Mouse (Mus musculus): Measurements from ENCODE around the gene Prkar1a. TPM values are rescaled to one million over a fixed set of nuclear protein-coding genes. Genes with fewer than 3 reads are reported as not detected.

Gene Prkar1a
- polyA plus RNA-seq, 1 experiment from 2014 or later: 475 TPM

DNA sequence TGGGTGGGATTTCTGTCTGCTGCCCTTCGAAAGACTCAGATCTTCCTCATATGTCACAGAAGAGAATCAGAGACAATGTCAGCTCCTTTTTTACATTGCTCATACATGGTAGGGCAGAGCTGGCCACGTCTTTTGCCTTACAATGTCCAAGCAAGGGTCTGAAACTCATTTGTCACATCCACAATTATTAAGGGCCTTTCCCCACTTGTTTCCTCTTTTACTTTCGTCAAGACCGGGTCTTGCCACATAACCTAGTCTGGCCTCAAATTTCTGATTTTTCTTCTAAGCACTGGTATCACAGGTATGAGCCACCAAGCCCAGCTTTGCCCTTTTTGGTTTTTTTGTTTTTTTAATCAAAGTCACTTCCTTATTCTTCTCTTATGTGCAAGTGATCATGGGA is 47.3 kb downstream of the Prkar1a start:
- H3K9me3 ChIP-seq (ENCODE audit: control insufficient read depth, low read length): no peaks in the 10 kb centered on the region
- H3K4me2 ChIP-seq (ENCODE audit: low read length): no peak overlapping the region
- 84% methylated on average over 4 of the region's 4 CpGs for WGBS
- no peaks in the 10 kb centered on the region for H3K27me3 ChIP-seq (replicated peaks; ENCODE audit: control insufficient read depth, insufficient read depth, low read length)
- H3K27ac ChIP-seq (ENCODE audit: low read depth, low read length): no peak overlapping the region
- no peak for ATAC-seq
- H3K4me1 ChIP-seq (ENCODE audit: control insufficient read depth, insufficient read depth, low read depth, low read length): no peaks in the 10 kb centered on the region; the same call in 1 of the 2 replicates
- no peak overlapping the region for H3K9ac ChIP-seq (ENCODE audit: low read depth, low read length)
- H3K4me3 ChIP-seq (ENCODE audit: low read length): no peak overlapping the region
- H3K36me3 ChIP-seq (ENCODE audit: control insufficient read depth, insufficient read depth, low read length): no peaks in the 10 kb centered on the region

DNA sequence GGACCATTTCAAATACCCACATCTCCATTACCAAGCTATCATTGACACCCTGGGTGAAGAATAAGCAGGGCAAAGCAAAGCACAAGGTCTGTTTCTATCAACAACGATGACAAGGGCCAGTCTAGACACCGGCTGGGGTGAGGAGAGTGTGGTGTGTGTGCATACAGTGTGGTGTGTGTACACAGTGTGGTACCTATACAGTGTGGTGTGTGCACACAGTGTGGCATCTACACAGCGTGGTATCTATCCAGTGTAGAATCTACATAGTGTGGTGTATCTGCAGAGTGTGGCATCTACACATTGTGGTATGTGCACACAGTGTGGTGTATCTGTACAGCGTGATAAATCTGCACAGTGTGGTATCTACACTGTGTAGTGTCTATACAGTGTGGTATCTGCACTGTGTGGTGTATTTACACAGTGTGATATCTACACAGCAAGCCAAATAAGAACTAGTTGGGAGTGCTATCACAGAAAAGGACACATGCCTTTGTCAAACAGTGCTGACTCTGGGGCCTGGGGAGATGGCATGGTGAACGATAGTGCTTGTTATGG is 48.0 kb downstream of the Prkar1a start:
- Histone ChIP-seq H3K27me3 (replicated peaks; ENCODE audit: control insufficient read depth, insufficient read depth, low read length) (no peaks in the 10 kb centered on the region), H3K4me1 (ENCODE audit: control insufficient read depth, insufficient read depth, low read depth, low read length) (no peaks in the 10 kb centered on the region; the same call in none of the 2 replicates), H3K27ac (ENCODE audit: low read depth, low read length) (no peak overlapping the region), H3K9me3 (ENCODE audit: control insufficient read depth, low read length) (no peaks in the 10 kb centered on the region), H3K4me2 (ENCODE audit: low read length) (no peak overlapping the region), H3K4me3 (ENCODE audit: low read length) (no peak overlapping the region), H3K9ac (ENCODE audit: low read depth, low read length) (no peak overlapping the region), H3K36me3 (ENCODE audit: control insufficient read depth, insufficient read depth, low read length) (no peaks in the 10 kb centered on the region)
- no peak for ATAC-seq
- WGBS: 90% methylated on average over 5 of the region's 5 CpGs

DNA sequence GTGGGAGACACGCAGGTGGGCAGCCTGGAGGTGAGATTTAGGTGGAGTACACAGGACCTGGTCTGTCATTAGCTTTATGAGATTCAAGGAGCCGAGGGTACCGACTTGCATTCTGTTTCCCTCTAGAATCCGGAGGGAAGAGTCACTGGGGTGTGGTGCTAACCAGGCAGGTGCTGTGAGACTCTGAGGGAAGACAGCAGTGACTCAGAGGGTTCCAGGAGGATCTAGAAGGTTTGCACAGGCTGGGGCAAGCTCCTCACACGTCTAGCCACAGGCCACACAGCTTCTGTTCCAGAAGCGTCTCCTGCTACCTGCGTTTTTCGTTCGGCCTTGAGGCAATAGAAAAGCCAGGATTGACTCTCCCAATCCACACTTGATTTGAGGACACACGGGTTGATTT is 49.5 kb downstream of the Prkar1a start:
- Histone ChIP-seq H3K9me3 (ENCODE audit: control insufficient read depth, low read length) (no peaks in the 10 kb centered on the region), H3K4me2 (ENCODE audit: low read length) (no peak overlapping the region), H3K27ac (ENCODE audit: low read depth, low read length) (no peak overlapping the region), H3K4me1 (ENCODE audit: control insufficient read depth, insufficient read depth, low read depth, low read length) (no peaks in the 10 kb centered on the region; the same call in none of the 2 replicates), H3K9ac (ENCODE audit: low read depth, low read length) (no peak overlapping the region), H3K4me3 (ENCODE audit: low read length) (no peak overlapping the region), H3K27me3 (replicated peaks; ENCODE audit: control insufficient read depth, insufficient read depth, low read length) (no peaks in the 10 kb centered on the region), H3K36me3 (ENCODE audit: control insufficient read depth, insufficient read depth, low read length) (no peaks in the 10 kb centered on the region)
- WGBS: 80% methylated on average over 10 of the region's 10 CpGs
- ATAC-seq: no peak

DNA sequence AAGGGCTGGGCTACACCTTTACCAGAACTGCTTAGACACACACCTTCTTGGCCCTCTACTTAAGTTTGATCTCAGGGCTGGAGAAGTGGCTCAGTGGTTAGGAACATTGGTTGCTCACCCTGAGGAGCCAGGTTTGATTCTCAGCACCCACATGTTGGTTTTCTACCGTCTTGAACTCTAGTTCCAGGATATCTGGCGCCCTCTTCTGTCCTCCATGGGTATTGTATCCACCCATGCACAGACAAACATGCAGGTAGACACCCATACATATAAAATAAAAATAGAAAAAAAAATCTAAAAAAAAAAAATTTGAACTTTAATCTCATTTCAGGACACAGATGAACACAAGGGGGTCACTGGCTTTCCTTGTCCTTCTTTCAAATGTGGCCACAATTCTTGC is 50.6 kb downstream of the Prkar1a start:
- Histone ChIP-seq H3K4me2 (ENCODE audit: low read length) (no peak overlapping the region), H3K9ac (ENCODE audit: low read depth, low read length) (no peak overlapping the region), H3K9me3 (ENCODE audit: control insufficient read depth, low read length) (no peaks in the 10 kb centered on the region), H3K4me3 (ENCODE audit: low read length) (no peak overlapping the region), H3K36me3 (ENCODE audit: control insufficient read depth, insufficient read depth, low read length) (no peaks in the 10 kb centered on the region), H3K4me1 (ENCODE audit: control insufficient read depth, insufficient read depth, low read depth, low read length) (no peaks in the 10 kb centered on the region; the same call in none of the 2 replicates), H3K27me3 (replicated peaks; ENCODE audit: control insufficient read depth, insufficient read depth, low read length) (no peaks in the 10 kb centered on the region), H3K27ac (ENCODE audit: low read depth, low read length) (no peak overlapping the region)
- 67% methylated on average over 2 of the region's 2 CpGs for whole genome bisulfite sequencing
- ATAC-seq: no peak

DNA sequence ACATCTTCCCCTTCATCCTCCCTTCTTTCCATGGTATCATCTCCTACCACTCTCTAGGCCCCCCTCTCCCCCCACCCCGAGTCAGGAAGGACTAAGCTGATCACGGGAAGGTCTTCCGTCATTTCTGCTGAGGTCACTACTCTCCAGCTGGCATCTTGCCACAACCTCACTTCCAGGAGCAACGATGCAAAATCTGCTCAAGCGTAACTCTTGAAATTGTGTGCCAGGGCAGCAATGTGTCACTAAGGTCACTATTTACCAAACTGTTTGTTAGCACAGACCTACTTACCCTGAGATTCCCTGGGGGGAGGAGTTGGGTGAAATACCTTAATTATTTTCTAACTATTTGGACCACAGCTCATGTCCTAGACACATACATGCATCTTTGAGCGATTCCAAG is 51.6 kb downstream of the Prkar1a start:
- no peaks in the 10 kb centered on the region for H3K27me3 ChIP-seq (replicated peaks; ENCODE audit: control insufficient read depth, insufficient read depth, low read length)
- no peak overlapping the region for H3K9ac ChIP-seq (ENCODE audit: low read depth, low read length)
- WGBS: 50% methylated on average over 6 of the region's 6 CpGs
- no peak overlapping the region for H3K4me3 ChIP-seq (ENCODE audit: low read length)
- H3K4me2 ChIP-seq (ENCODE audit: low read length): no peak overlapping the region
- ATAC-seq: no peak
- no peaks in the 10 kb centered on the region for H3K9me3 ChIP-seq (ENCODE audit: control insufficient read depth, low read length)
- H3K27ac ChIP-seq (ENCODE audit: low read depth, low read length): no peak overlapping the region
- no peaks in the 10 kb centered on the region for H3K36me3 ChIP-seq (ENCODE audit: control insufficient read depth, insufficient read depth, low read length)
- no peaks in the 10 kb centered on the region; the same call in none of the 2 replicates for H3K4me1 ChIP-seq (ENCODE audit: control insufficient read depth, insufficient read depth, low read depth, low read length)

DNA sequence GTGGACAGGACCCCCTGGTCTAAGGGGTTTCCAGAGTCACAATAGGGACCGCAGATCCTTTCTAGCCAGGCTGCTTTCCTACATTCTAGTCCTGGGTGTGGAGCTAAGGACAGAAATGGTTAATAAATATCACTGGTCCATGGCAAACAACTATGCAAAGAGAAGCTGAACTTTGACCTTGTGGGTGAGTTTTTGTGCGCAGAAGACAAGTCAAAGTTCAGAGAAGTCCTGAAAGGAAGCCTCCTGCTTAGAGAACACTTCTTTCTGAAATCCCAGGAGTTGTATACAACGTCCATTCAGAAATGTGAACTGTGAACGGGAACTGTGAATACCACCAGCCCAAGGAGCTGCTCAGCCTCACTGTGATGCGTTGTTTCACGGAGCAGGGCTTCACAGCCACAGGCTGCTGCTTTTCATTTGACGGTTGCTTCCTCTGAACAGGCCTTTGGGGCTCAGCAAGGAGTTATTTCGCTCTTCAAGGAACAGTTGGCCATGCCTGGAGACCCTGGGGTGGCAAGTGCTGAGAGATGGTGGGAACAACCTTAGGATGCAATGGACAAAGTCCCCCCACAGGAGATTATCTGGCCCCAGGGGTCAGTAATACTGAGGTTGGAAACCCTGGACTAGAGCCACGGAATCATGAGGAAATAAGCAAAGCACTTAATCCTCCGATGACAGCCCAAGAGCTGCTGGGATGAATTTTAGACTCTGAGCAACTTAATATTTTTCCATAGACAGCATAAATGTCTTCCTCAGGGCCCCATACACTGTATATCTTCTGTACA is 53.0 kb downstream of the Prkar1a start:
- H3K9me3 ChIP-seq (ENCODE audit: control insufficient read depth, low read length): no peaks in the 10 kb centered on the region
- no peak overlapping the region for H3K9ac ChIP-seq (ENCODE audit: low read depth, low read length)
- WGBS: 41% methylated on average over 10 of the region's 10 CpGs
- H3K27ac ChIP-seq (ENCODE audit: low read depth, low read length): no peak overlapping the region; the same call in 1 of the 2 replicates
- H3K27me3 ChIP-seq (replicated peaks; ENCODE audit: control insufficient read depth, insufficient read depth, low read length): no peaks in the 10 kb centered on the region
- H3K4me3 ChIP-seq (ENCODE audit: low read length): no peak overlapping the region
- no peak overlapping the region for H3K4me2 ChIP-seq (ENCODE audit: low read length)
- ATAC-seq: no peak
- H3K36me3 ChIP-seq (ENCODE audit: control insufficient read depth, insufficient read depth, low read length): no peaks in the 10 kb centered on the region
- H3K4me1 ChIP-seq (ENCODE audit: control insufficient read depth, insufficient read depth, low read depth, low read length): no peaks in the 10 kb centered on the region; the same call in none of the 2 replicates

DNA sequence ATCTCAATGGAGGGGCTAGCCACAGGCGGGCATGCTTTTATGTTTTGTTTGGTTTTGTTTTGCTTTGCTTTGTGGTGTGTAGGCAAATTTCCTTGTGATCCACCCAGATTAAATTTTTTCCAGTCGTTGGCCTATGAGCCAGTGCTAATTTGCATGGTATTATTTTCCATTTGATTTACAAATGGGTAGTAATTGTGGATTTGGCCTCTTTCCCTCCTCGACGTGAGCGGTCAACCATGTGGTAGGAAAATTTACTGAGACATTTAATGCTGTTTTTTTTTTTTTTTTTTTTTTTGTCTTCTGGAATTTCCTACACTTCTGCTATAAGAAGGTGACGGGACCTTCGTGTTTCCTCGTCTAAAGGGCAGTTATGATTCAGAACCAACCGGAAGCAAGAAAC is 54.6 kb downstream of the Prkar1a start:
- no peak overlapping the region for H3K9ac ChIP-seq (ENCODE audit: low read depth, low read length)
- no peak overlapping the region for H3K4me3 ChIP-seq (ENCODE audit: low read length)
- no peak overlapping the region for H3K4me2 ChIP-seq (ENCODE audit: low read length)
- H3K36me3 ChIP-seq (ENCODE audit: control insufficient read depth, insufficient read depth, low read length): no peaks in the 10 kb centered on the region
- H3K4me1 ChIP-seq (ENCODE audit: control insufficient read depth, insufficient read depth, low read depth, low read length): no peaks in the 10 kb centered on the region; the same call in none of the 2 replicates
- no peak overlapping the region for H3K27ac ChIP-seq (ENCODE audit: low read depth, low read length)
- 70% methylated on average over 9 of the region's 9 CpGs for WGBS
- H3K27me3 ChIP-seq (replicated peaks; ENCODE audit: control insufficient read depth, insufficient read depth, low read length): no peaks in the 10 kb centered on the region
- no peaks in the 10 kb centered on the region for H3K9me3 ChIP-seq (ENCODE audit: control insufficient read depth, low read length)
- no peak for ATAC-seq

DNA sequence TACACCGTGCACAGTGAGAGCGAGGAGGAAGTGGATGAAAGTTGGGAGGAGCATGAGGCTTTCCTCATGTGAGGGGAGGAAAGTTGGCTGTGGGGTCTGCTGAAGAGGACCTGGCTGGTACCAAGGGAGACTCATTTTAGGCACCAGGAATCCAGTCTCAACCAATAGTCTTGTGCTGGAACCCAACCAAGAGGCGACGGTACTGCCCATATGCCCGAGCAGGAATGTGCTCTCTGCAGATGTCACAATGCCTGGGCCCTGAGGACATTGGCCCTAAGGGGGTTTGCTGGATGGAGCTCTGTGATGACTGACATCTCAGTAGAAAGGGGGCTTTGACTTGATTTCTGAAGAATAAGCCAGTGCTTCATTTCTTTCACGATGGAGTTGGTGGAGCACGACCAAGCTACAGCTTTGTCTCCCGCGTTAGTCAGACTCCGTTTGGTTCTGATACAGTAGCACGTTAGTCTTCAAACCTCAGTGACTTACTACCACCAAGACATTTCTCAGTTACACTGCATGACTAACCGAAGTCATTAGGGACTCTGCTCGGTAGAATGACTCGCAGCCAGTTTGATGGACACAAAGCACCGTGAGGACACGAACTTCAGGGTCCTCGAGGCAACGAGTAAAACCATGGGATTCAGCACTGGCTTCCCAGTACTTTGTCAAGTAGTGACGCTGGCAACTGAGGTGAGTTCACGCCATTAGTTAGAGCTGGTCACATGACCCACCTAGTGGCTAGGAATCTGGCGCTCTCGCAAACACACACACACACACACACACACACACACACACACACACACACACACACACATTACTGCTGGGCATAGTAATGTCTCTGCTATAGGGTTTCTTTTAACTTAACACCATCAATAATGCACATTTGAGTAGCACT is 55.4 kb downstream of the Prkar1a start:
- no peaks in the 10 kb centered on the region for H3K27me3 ChIP-seq (replicated peaks; ENCODE audit: control insufficient read depth, insufficient read depth, low read length)
- no peaks in the 10 kb centered on the region for H3K36me3 ChIP-seq (ENCODE audit: control insufficient read depth, insufficient read depth, low read length)
- H3K9ac ChIP-seq (ENCODE audit: low read depth, low read length): no peak overlapping the region
- no peak overlapping the region for H3K4me2 ChIP-seq (ENCODE audit: low read length)
- WGBS: 77% methylated on average over 22 of the region's 22 CpGs
- H3K4me3 ChIP-seq (ENCODE audit: low read length): no peak overlapping the region
- H3K27ac ChIP-seq (ENCODE audit: low read depth, low read length): no peak overlapping the region
- ATAC-seq: no peak
- no peaks in the 10 kb centered on the region for H3K9me3 ChIP-seq (ENCODE audit: control insufficient read depth, low read length)
- H3K4me1 ChIP-seq (ENCODE audit: control insufficient read depth, insufficient read depth, low read depth, low read length): no peaks in the 10 kb centered on the region; the same call in none of the 2 replicates
